Mouse (Mus musculus) heart, adult 18-20 months (tissue): ENCODE data around the gene Tex2. TPM values are rescaled to one million over a fixed set of nuclear protein-coding genes. Genes with fewer than 3 reads are reported as not detected.
"Not testable (repeated sequence)": the region's sequence is repeated elsewhere in the genome, so short reads cannot be mapped to it uniquely, and the experiment has no call there.

ENCODE experiments used
- DNase-seq, 2 experiments: peaks; one replicate each; pipeline ENCODE4 v3.0.0; 2021 to 2022; ENCODE audit warnings: mixed read lengths in 1 of 2
- long read RNA-seq, 2 experiments: library from polyadenylated mRNA; stranded (forward); transcript quantifications; one replicate each; pipeline ENCODE4 v2.0.0; 2021
- total RNA-seq, 2 experiments: library from RNA; stranded (reverse); gene quantifications; 2 replicates each; pipeline ENCODE4 v1.2.3; 2021

The Tex2 gene
- total RNA-seq: 10 to 100 TPM; 41.5 to 42.0 TPM
- long read RNA-seq, experiment 1, full-length matches to known transcripts: 3 of 9 reads
- long read RNA-seq, experiment 1, partial matches to known transcripts: 3 of 9 reads
- long read RNA-seq, experiment 1, other reads (novel, unspliced or antisense): 3 of 9 reads
- long read RNA-seq, experiment 2, full-length matches to known transcripts: 2 of 8 reads
- long read RNA-seq, experiment 2, partial matches to known transcripts: 6 of 8 reads
- long read RNA-seq, experiment 2, other reads (novel, unspliced or antisense): 0 of 8 reads

DNA sequence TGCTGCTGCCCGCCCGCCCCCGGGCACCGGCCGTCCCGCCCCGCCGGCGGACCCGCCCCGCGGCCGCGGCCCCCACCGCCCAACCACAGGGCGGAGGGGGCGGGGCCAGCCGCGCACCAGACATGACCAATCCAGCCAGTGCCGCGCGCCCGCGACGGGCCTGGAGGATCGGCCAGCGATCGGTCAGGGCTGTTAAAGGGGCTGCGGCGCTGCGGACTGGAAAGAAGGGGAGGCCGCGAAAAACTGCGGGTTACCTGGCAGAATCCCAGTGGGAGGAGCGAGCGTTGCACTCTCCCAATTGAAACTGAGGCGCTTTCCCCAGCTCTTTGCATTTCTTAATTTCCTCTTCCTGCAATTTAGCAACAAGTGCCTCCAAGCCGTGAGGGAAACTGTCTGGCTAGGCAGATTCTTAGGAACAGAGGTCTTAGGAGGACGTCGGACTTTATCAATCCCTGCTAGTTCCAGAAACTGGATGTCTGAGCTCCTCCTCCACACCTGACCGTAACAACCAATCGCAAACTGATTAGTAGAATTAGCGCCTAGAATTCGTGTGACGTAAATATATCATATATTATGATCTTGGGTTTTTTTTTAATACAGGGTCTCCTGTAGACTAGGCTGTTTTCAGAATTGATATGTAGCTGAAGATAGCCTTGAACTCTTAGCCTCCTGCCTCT, at the start of gene Tex2:
TSS of gene Tex2 (minus strand) at position 463 of the 677 bp plus-strand sequence.
- DNase-seq: peak; percentile 97 to 98

DNA sequence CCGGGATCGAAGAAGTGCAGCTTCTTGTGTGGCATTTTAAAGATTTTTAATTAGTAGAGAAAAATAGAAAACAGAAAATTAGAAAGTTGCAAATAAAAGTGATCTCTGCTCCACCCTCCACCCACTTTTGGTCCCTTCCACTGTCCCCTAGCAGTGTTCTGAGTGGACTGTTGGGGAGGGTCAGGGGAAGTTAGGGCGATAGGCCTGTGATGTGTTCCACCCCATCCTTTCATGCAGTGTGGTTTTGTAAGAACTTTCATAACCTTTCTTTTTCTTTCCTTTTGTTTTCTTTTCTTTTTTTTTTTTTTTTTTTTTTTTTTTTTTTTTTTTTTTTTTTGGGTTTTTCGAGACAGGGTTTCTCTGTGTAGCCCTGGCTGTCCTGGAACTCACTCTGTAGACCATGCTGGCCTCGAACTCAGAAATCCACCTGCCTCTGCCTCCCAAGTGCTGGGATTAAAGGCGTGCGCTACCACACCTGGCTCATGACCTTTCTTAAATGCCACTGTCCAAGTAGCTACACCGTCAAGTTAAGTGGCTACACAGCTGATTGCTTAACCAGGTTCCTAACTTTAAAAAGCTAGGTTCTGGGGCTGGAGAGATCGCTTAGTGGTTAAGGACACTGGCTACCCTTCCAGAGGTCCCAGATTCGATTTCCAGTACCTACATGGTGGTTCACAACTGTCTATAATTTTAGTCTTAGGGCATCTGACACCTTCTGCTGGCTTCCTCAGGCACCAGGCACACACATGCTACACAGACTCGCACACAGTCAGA, 49.6 kb upstream of the Tex2 start:
- DNase-seq: no peak

DNA sequence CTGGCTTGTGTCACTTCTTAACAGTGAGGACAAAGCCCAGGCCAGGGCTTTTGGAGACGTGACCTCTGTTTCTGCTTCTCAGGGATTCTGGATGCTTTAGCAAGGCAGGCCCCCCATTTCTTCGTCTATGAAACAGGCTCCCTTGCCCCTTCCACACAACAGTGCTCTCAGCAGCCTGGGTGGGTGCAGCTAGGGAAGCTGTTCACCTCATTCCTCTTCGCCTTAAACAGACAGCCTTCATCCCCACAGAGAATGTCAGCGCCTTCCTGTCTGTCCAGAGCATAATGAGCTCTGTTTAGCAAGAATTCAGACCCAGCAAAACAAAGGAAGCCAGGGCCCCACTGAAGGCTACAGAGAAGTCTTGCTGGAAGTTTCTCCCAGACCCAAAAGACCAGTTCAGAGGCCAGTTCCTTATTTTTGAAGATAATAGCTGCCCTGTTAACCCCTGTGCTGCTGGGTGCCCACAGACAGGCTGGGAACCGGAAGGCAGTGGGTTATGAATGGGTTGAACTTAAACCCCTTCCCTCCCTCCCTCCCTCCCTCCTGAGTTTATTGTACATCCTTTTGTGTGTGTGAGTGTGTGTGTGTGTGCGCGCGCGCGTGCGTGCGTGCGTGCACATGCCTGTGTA, 47.3 kb upstream of the Tex2 start:
- DNase-seq: peak; percentile 64 to 74

DNA sequence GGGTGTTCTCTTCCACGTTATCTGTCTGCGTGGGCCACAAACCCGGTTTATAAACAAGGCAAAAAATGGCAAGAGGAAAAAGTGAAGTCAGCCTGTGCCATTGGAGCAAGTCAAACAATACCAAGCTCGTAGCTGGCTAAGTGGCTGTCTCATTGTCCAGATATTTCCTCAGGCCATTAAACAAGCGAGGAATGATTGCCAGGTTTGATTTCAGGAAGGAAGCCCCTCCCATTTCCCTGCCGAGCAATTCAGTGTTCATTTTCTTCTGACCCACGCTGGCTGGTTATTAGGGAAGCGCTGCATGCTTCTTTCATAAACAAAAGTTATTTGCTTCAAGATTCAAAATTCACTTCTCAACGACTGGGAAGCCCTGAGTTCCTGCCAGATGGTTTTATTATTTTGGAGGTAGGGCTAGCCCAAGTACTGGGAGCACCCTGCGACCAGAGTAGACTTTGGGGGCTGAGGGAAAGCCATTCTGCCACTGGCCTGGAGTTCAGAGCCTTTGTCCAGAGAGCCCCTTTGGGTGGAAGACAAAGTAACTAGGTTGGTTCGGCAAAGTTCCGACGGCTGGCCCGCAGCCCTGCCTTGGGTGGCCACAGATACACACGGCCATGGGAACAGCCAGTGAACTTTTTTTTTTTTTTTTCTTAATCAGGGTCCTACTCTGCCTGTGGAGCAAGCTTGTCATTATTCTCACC, 46.5 kb upstream of the Tex2 start:
- peak; percentile 83 to 92 for DNase-seq

DNA sequence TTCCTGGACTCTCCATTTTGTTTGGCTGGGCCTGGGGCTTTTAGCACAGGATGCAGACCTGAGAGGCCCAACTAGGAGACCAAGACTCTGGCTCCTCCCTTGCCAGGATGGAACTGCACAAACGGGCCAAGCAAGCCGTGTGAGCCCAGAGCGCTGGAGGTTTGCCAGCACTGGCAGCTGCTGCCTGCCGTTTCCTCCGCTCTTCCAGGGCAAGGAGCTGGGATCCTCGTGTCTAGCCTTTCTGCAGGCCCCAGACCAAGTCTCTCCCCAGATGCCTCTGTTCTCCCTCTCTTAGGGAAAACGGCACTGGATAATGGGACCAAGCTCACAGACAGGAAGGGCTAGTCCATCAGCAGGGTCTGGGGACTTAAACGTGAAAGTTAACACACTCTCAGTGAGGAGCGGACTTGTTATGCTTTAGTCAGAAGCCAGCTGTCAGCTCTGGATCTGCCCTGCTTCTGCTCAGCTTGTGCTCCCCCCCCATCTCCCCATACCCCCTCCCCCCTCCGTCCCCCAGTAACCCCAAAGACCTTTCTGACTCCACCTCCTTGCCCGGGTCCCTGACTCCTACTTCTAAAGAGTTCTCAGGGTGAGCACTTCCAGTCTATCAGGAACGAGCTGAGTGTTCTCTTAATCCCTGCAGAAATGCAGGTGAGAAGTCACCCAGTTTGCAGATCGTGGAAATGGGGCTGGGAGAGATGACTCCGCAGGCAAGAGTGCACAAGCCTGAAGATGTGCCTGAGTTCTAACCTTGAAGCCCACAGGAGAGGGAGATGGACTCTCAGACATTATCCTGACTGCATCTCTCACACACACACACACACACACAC, 45.0 kb upstream of the Tex2 start:
- peak; percentile 88 to 91 for DNase-seq

DNA sequence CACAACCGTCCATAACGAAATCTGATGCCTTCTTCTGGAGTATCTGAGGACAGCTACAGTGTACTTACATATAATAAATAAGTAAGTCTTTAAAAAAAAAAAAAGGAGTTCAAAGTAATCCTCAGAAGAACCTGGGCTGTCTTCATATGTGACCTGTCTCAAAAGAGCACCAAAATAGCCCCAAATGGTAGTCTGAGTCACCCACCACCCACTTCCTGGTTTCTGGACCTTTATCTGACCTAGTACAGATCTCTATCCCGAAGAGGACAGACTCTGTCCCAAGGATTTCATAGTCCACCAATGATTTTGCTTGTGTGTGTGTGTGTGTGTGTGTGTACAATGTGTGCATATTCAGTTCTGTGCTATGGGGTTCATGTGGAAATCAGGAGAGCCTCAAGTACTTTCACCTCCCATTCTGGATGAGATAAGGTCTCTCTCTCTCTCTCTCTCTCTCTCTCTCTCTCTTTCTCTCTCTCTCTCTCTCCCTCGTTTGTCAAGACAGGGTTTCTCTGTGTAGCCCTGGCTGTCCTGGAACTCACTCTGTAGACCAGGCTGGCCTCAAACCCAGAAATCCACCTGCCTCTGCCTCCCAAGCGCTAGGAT, 43.8 kb upstream of the Tex2 start:
- not testable (repeated sequence) for DNase-seq

DNA sequence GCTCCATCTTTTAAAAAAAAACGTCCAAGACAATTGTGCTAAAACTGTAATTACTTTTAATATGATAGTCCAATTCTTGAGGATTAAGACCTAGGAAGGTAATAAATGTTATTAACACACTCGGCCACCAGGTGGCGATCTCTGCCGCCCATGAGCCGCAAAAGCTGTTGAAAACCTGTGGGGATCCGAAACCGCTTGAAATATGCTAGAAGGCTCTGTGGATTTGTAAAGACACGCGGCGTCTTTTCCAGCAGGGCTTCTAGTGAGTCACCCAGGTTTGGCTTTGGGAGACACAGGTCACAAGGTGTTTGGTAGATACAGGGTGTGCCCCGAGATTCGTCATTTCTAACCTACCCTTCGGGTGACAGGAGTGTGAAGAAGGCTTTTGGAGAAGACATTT, 35.1 kb upstream of the Tex2 start:
- DNase-seq: peak; percentile 81 to 93

DNA sequence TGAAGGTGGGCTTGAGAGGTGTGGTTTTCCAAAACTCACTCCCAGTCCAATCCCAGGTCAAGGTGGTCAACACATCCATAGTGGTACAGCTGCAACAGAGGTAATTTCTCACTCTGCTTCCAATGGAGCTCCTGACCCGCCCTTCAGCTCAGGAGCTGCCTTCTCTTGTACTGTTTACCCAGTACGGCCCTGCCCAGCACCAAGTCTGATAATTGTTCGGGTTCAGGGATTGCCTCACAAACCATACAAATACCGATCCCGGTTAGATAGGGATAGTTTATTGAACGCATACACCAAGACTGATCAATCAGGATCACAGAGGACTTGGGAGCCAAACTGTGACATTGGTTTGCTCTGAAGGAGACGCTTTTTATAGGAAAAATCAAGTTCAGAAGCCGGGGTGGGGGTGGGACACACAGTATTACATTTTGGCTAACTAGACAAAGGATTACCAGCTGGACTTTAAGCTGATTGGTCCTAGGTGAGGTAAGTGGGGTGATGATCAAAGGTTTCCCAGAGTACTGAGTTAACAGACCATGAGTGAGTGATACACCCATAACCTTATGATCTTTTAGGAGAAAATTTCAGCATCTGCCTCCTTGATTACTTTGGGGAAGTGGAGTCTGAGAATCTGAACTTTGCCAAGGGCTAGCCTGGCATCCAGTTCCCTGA, 29.9 kb upstream of the Tex2 start:
- no peak for DNase-seq

DNA sequence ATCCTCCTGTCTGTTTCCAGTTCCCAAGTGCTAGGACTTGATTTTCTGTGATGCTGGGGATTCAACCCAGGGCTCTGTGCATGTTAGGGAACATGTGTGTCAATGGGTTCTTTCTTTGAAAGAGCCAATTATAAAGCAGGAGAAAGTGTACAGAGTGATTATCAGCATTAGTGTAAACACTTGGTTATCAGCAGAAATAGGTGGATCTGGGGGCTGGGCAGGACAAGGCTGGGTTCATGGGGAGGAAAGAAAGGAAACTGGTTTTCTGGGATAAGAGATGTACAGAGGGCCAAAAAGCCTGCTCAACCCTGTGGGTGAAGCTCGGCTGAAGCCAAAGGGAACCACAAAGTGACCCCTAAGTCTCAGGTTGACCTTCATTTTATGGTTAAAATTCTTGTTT, 28.4 kb upstream of the Tex2 start:
- DNase-seq: no peak

DNA sequence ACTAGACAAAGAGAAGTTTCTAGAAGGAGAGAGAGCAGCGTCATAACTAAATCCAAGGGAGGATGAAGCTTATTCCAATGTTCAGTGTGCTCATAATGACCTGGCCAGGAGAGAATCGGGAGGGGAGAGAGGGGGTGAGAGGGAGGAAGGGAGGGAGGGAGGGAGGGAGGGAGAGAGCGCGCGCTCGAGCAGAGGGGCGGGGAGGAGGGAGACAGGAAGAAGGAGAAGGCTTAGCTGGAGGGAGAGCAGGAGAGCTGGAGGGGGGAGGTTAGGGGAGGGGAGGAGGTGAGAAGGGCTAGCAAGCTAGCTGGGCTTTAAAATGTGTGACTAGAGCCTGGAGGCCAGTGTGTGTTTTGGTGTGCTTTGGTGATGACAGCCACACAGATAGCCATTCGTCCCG, 26.8 kb upstream of the Tex2 start:
- no peak for DNase-seq

DNA sequence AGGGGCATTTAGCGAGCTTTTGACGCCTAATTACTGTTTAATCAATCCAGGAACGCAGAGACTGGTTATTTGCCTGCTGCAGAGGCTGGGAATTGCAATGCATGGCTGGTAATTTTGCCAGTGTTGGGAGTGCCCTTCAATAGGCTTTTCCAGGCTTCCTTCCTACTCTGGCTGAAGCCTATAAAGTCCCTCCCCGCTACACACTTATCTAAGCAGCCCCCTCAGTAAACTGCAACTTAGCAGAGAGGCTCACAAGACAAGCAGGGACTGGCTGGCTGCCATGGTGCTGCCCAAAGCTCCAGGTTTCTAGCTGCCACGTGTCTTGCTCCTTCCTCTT, 26.1 kb upstream of the Tex2 start:
- no peak for DNase-seq

DNA sequence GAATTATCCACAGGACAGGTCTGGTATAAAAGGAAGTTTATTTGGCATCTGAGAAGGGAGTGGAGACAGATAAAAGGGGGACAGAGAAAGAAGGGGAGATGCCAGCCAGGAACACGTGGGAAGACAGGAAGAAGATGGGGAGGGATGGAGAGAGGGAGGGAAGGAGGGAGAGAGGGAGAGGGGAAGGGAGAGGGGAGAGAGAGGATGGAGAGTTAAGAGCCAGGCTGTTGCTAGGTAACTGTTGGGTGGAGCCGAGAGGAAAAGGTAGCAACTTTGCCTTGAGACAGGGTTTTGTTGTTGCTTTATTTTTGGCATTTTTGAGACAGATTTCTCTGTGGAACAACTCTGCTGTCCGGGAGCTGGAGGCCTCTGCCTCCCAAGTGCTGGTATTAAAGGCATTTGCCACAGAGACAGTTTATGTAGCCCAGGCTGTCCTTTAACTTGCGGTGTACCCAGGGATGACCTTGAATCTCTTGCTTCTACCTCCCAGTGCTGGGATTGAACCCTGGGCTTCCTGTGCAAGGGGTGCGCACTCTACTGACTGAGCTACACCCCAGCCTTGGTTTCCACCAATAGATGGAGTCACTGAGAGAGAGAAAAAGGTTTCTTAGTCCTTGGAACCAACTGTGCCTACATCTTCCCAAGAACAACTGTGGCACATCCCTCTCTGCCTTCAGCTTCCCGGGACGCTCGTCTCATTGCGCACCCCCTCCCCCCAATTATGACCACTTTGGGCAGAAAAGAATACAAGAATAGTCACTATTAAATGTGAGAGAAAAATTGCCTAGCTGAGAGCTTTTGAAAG, 25.5 kb upstream of the Tex2 start:
- DNase-seq: no peak

DNA sequence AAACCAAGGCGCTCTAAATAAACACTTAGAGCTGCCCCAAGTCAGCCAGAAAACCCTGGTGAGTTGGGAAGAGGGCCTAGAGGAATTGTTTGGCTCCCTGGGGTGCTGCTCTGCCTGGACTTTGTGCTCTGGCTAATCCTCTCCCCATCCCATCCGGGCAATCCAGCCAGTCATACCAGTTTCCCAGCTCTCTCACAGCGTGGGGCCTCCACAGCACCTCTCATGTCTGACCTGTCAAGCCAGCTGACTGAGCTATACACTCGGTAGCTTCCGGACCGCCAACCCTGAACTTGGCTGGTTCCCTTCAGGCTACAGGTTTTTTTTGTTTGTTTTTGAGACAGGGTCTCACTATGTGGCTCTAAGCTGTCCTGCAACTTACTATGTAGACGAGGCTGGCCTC, 24.5 kb upstream of the Tex2 start:
- no peak for DNase-seq

DNA sequence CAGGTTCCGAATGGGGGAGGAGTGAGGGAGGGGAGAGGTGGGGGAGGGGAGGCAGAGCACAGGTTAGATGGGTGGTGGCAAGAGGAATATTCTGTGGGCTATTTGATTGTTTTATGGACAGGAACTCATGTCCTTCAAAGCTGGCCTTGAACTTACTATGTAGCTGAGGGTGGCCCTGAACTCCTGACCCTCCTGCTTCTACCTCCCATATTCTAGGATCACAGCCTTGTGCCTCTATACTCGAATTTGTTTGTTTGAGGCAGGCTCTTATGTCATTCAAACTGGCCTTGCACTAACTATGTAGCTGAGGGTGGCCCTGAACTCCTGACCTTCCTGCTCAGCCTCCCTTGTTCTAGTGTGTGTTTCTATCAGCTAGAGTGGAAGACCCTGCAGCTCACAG, 22.7 kb upstream of the Tex2 start:
- no peak for DNase-seq

DNA sequence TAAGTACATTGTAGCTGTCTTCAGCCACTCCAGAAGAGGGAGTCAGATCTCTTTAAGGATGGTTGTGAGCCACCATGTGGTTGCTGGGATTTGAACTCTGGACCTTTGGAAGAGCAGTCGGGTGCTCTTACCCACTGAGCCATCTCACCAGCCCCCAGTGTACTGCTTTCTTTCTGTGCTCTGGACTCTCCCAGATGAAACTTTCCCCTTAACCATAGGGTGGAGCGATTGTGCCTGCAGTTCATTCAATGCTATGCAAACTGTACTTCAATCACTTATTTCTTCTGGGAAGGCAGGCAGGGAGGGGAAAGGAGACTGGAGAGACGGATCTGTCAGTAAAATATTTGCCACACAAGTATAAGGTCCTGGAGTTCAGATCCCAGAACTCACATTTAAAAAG, 21.0 kb upstream of the Tex2 start:
- not testable (repeated sequence) for DNase-seq

DNA sequence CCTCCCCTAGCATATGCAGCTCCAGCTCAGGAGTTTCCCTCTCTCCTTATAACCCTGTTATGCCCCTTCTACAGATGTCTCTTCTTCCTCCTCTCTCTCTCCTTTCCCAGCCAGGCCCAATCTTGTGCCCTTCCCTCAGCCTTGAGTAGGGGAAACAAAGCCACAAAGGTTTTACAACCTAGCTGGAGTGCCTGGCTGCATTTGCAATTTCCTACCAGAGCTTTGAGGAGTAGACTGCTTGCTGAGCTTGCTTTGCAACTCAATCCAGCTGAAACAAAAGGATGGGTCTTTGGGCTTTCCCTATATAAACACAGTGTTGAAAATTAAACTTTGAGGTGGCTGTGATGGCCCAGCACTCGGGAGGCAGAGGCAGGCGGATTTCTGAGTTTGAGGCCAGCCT, 20.2 kb upstream of the Tex2 start:
- no peak for DNase-seq

DNA sequence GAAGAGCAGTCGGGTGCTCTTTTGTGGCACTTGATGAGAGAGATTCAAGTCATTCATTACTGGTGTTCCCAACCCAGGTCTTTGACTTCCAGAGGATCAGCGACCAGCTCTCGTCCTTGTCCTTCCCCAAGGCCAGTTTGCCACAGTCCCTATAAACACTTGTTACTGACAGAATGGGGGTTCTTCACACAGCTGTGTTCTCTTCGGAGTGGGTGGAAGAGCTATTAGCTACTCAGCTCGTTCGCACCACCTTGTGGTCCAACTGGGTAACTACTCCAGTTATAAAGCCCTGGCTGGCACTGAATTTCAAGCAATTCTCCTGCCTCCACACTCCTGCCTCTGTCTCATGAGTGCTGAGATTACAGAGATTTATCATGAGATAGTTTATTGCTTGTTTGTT, 14.5 kb upstream of the Tex2 start:
- peak; percentile 64 to 83 for DNase-seq

DNA sequence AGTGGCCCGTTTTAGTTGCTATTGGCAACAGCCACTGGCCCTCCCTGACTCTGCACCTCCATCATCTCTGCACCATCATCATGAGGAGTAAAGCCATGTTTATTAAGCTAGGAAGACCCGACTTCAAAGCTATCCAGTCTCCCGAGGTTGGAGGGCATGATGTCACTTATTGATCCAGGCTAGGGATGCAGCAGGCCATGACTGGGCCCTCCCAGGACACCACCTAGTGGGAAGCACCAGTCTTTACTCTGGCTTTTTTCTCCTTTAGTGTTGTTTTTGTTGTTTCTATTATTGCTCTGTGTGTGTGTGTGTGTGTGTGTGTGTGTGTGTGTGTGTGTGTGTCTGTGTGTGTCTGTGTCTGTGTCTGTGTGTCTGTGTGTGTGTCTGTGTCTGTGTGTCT, 12.4 kb upstream of the Tex2 start:
- no peak for DNase-seq

DNA sequence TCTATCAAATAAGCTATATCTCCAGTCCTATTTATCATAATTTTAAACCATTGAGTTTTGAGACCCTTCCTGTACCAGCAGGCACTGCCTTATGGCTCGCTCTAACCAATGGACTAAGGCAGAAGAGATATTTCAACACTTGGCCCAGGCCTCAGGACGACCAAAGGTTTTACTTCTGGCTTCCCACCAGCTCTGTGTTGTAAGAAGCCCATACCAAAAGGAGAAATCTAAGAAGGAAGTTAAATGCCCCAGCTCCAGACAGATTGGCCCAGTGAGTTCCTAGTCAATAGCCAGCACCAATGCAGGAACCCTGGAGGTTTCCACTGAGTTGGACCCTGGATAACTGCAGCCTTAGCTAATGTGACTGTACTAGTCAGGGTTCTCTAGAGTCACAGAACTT, 10.4 kb upstream of the Tex2 start:
- peak in 1 of 2 experiments; percentile 31 for DNase-seq

DNA sequence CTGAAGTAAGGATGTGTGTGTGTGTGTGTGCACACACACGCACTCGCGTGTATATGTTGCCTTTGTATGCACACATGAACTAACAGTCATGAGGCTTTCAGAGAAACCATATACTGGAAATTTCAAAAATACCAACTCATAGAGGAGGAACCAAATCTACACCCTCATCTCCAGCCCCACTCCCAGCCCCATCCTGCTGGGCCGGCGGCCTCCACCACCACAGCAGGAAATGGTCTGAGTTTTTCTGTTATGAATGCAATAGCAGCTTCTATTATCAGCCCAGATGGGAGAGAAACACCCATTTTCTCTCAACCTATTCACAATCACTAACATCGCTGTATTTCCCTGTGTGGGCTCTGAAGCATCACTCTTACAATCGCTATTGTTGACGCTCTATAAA, 8.8 kb upstream of the Tex2 start:
- no peak for DNase-seq
